Mouse (Mus musculus) liver, embryonic 14.5 days (tissue): Measurements from ENCODE around the gene Slc12a5.

Experiments
- CTCF ChIP-seq: IDR thresholded peaks from 2 replicates; pipeline ENCODE4 v1.5.1; 2016; ENCODE audit warnings: antibody characterized with exemption, low read depth, control low read depth
- EP300 ChIP-seq: IDR thresholded peaks from 2 replicates; pipeline ENCODE4 v1.6.1; 2016; ENCODE audit warnings: antibody characterized with exemption, low read depth

DNA sequence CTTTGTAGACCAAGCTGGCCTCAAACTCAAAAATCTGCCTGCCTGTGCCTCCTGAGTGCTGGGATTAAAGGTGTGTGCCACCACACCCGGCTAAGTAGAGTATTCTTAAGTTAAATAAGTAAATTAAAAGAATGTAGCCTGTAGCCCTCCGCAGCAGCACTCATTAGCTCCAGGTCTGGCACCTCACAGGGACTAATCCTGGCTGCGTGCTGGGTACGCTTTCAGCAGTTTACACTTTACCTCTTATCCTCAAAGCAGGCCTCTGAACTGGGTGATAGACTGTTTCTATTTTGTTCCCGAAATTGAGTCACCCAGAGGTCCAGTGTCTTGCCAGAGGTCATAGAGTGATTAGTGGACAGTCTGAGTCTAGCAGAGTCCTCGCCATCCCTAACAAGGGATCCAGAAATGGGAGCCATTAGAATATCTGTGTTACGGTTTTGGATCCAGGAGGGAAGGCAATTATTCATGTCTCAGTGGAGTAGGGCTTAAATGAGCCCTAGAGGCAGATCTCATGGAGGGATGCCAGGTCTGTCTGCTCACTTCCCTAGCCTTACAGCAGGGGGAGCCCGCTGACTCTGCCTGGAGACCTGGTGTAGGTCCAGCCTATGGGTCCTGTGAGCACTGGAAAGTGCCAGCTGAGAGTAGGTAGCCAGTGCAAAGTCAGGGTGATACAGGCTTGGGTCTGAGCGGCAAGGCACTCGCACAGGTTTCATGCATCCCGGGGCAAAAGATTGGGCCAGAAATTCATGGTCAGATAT lies 36.3 kb upstream of the Slc12a5 start:
- TF ChIP-seq CTCF (peak; percentile 92), EP300 (no peak)
